Mouse (Mus musculus) embryonic facial prominence, embryonic 12.5 days (tissue): ENCODE measurements around the gene Kalrn. TPM values are rescaled to one million over a fixed set of nuclear protein-coding genes. Genes with fewer than 3 reads are reported as not detected.

Source experiments
- ATAC-seq: fragments of 200-750 bp; cut with Nextera tagmentation; 2 replicates; pipeline ENCODE4 v1.8.0; 2017; ENCODE audit not compliant: insufficient number of reproducible peaks, insufficient read depth, low FRiP score, low TSS enrichment
- H3K27ac ChIP-seq: fragments of 300-500 bp; sonication (generic); 2 replicates; pipeline ENCODE4 v1.5.1; 2016; ENCODE audit warnings: mild to moderate bottlenecking
- H3K27me3 ChIP-seq: fragments of 300-500 bp; sonication (generic); 2 replicates; pipeline ENCODE4 v1.6.1; 2016; ENCODE audit warnings: mild to moderate bottlenecking, moderate library complexity
- H3K36me3 ChIP-seq: fragments of 300-500 bp; sonication (generic); 2 replicates; pipeline ENCODE4 v1.6.1; 2016; ENCODE audit warnings: mild to moderate bottlenecking
- H3K4me1 ChIP-seq: fragments of 300-500 bp; sonication (generic); 2 replicates; pipeline ENCODE4 v1.6.1; 2016
- H3K4me2 ChIP-seq: fragments of 300-500 bp; sonication (generic); replicated peaks from 2 replicates; pipeline ENCODE4 v1.6.1; 2016; ENCODE audit warnings: mild to moderate bottlenecking, moderate library complexity
- H3K4me3 ChIP-seq: fragments of 300-500 bp; sonication (generic); 2 replicates; pipeline ENCODE4 v1.5.1; 2016; ENCODE audit warnings: mild to moderate bottlenecking
- H3K9ac ChIP-seq: fragments of 300-500 bp; sonication (generic); 2 replicates; pipeline ENCODE4 v1.6.1; 2016; ENCODE audit warnings: mild to moderate bottlenecking, moderate library complexity
- H3K9me3 ChIP-seq: fragments of 300-500 bp; sonication (generic); 2 replicates; pipeline ENCODE4 v1.6.1; 2016; ENCODE audit warnings: mild to moderate bottlenecking, moderate library complexity
- WGBS: fragments of 180-500 bp; shearing (Covaris S2); methylation state at CpG from one replicate; pipeline ENCODE4 v1.1.7; 2016; 5-methylcytosine and 5-hydroxymethylcytosine counted together
- polyA plus RNA-seq: library from polyadenylated mRNA; unstranded; fragments of >200 nt; fragmentation: Nextera tagmentation; extraction: Ambion mirVana; gene quantifications from 2 replicates; pipeline ENCODE4 v1.2.1, GENCODE M21; 2016

Gene Kalrn
- polyA plus RNA-seq, 1 experiment from 2014 or later = 19.2 TPM

GRCm38 (mm10) chr16:34573856-34574491 lies 642 bp upstream of the Kalrn start:
- Histone ChIP-seq H3K4me1 (peaks cover 18% of the 10 kb centered on the region), H3K27me3 (no peaks in the 10 kb centered on the region; the same call in 1 of the 2 replicates), H3K9me3 (no peaks in the 10 kb centered on the region), H3K27ac (peak overlapping the region; percentile 97), H3K36me3 (no peaks in the 10 kb centered on the region), H3K4me3 (peak overlapping the region; percentile 87), H3K9ac (peak overlapping the region; percentile 95), H3K4me2 (peak overlapping the region; percentile 86)
- 2% methylated on average over 25 of the region's 42 CpGs for WGBS
- ATAC-seq = peak; percentile 59

GRCm38 (mm10) chr16:34572406-34573150 lies 754 bp downstream of the Kalrn start:
- H3K9me3 ChIP-seq = no peaks in the 10 kb centered on the region
- no peaks in the 10 kb centered on the region for H3K36me3 ChIP-seq
- peaks cover 18% of the 10 kb centered on the region for H3K4me1 ChIP-seq
- whole genome bisulfite sequencing = under 1% methylated on average over 60 of the region's 61 CpGs
- H3K4me2 ChIP-seq = peak overlapping the region; percentile 86
- ATAC-seq = no peak
- peak overlapping the region; percentile 87 for H3K4me3 ChIP-seq
- H3K9ac ChIP-seq = peak overlapping the region; percentile 95
- H3K27me3 ChIP-seq = no peaks in the 10 kb centered on the region; the same call in 1 of the 2 replicates
- H3K27ac ChIP-seq = peak overlapping the region; percentile 97

GRCm38 (mm10) chr16:34571931-34572405 lies 1.4 kb downstream of the Kalrn start:
- Histone ChIP-seq H3K9me3 (no peaks in the 10 kb centered on the region), H3K4me3 (peak overlapping the region; percentile 87), H3K4me1 (peaks cover 18% of the 10 kb centered on the region), H3K36me3 (no peaks in the 10 kb centered on the region), H3K27ac (peak overlapping the region; percentile 97; the same call in 1 of the 2 replicates), H3K9ac (peak overlapping the region; percentile 95), H3K4me2 (peak overlapping the region; percentile 86), H3K27me3 (no peaks in the 10 kb centered on the region; the same call in 1 of the 2 replicates)
- 1% methylated on average over 10 of the region's 10 CpGs for WGBS
- no peak for ATAC-seq

- no peaks in the 10 kb centered on the region; the same call in 1 of the 2 replicates for H3K27me3 ChIP-seq
- H3K36me3 ChIP-seq = no peaks in the 10 kb centered on the region
- no peak overlapping the region for H3K4me3 ChIP-seq
- H3K27ac ChIP-seq = no peak overlapping the region
- no peak overlapping the region for H3K9ac ChIP-seq
- no peaks in the 10 kb centered on the region for H3K9me3 ChIP-seq
- 57% methylated on average over 2 of the region's 2 CpGs for WGBS
- peaks cover 30% of the 10 kb centered on the region for H3K4me1 ChIP-seq
- no peak for ATAC-seq
- H3K4me2 ChIP-seq = no peak overlapping the region
These were observed 3.4 kb downstream of the Kalrn start for GRCm38 (mm10) chr16:34569897-34570296.

- 84% methylated on average over 6 of the region's 6 CpGs for WGBS
- Histone ChIP-seq H3K36me3 (no peaks in the 10 kb centered on the region), H3K4me1 (peaks cover 35% of the 10 kb centered on the region), H3K4me2 (no peak overlapping the region), H3K27me3 (no peaks in the 10 kb centered on the region; the same call in 1 of the 2 replicates), H3K27ac (no peak overlapping the region), H3K9ac (no peak overlapping the region), H3K4me3 (no peak overlapping the region), H3K9me3 (no peaks in the 10 kb centered on the region)
- no peak for ATAC-seq
These were observed 4.5 kb downstream of the Kalrn start for GRCm38 (mm10) chr16:34568831-34569230.

GRCm38 (mm10) chr16:34563593-34564280 lies 9.6 kb downstream of the Kalrn start:
- H3K4me2 ChIP-seq = no peak overlapping the region
- no peaks in the 10 kb centered on the region for H3K9me3 ChIP-seq
- WGBS = 79% methylated on average over 11 of the region's 11 CpGs
- H3K4me1 ChIP-seq = peaks cover 49% of the 10 kb centered on the region
- H3K36me3 ChIP-seq = no peaks in the 10 kb centered on the region
- ATAC-seq = no peak
- H3K4me3 ChIP-seq = no peak overlapping the region
- H3K27ac ChIP-seq = no peak overlapping the region
- H3K27me3 ChIP-seq = no peaks in the 10 kb centered on the region
- no peak overlapping the region for H3K9ac ChIP-seq

GRCm38 (mm10) chr16:34561734-34562135 lies 11.6 kb downstream of the Kalrn start:
- peaks cover 64% of the 10 kb centered on the region for H3K4me1 ChIP-seq
- WGBS = 34% methylated on average over 5 of the region's 5 CpGs
- no peaks in the 10 kb centered on the region for H3K36me3 ChIP-seq
- H3K27me3 ChIP-seq = no peaks in the 10 kb centered on the region
- H3K4me2 ChIP-seq = no peak overlapping the region
- H3K9ac ChIP-seq = peak overlapping the region; percentile 12; the same call in 1 of the 2 replicates
- H3K27ac ChIP-seq = no peak overlapping the region
- no peak for ATAC-seq
- H3K4me3 ChIP-seq = no peak overlapping the region
- no peaks in the 10 kb centered on the region for H3K9me3 ChIP-seq

- H3K4me2 ChIP-seq = no peak overlapping the region
- no peaks in the 10 kb centered on the region for H3K27me3 ChIP-seq
- no peak overlapping the region for H3K9ac ChIP-seq
- H3K36me3 ChIP-seq = no peaks in the 10 kb centered on the region
- ATAC-seq = no peak
- no peak overlapping the region for H3K27ac ChIP-seq
- H3K9me3 ChIP-seq = no peaks in the 10 kb centered on the region
- 76% methylated on average over 5 of the region's 5 CpGs for WGBS
- no peak overlapping the region for H3K4me3 ChIP-seq
- peaks cover 61% of the 10 kb centered on the region for H3K4me1 ChIP-seq
These were observed 12.5 kb downstream of the Kalrn start for GRCm38 (mm10) chr16:34560814-34561213.

GRCm38 (mm10) chr16:34560411-34560810 lies 12.9 kb downstream of the Kalrn start:
- ATAC-seq = no peak
- peaks cover 57% of the 10 kb centered on the region for H3K4me1 ChIP-seq
- H3K4me3 ChIP-seq = no peak overlapping the region
- H3K27ac ChIP-seq = no peak overlapping the region
- no peaks in the 10 kb centered on the region for H3K27me3 ChIP-seq
- H3K36me3 ChIP-seq = no peaks in the 10 kb centered on the region
- H3K9ac ChIP-seq = no peak overlapping the region
- no peak overlapping the region for H3K4me2 ChIP-seq
- H3K9me3 ChIP-seq = no peaks in the 10 kb centered on the region
- WGBS = 88% methylated on average over 2 of the region's 2 CpGs

GRCm38 (mm10) chr16:34557891-34558290 lies 15.4 kb downstream of the Kalrn start:
- Histone ChIP-seq H3K9ac (no peak overlapping the region), H3K27me3 (no peaks in the 10 kb centered on the region), H3K36me3 (no peaks in the 10 kb centered on the region), H3K4me1 (peaks cover 47% of the 10 kb centered on the region), H3K4me2 (no peak overlapping the region), H3K9me3 (no peaks in the 10 kb centered on the region), H3K4me3 (no peak overlapping the region), H3K27ac (no peak overlapping the region)
- 36% methylated on average over 6 of the region's 6 CpGs for WGBS
- no peak for ATAC-seq

GRCm38 (mm10) chr16:34552731-34553130 lies 20.6 kb downstream of the Kalrn start:
- Histone ChIP-seq H3K36me3 (no peaks in the 10 kb centered on the region), H3K4me2 (no peak overlapping the region), H3K9ac (no peak overlapping the region), H3K27me3 (no peaks in the 10 kb centered on the region), H3K4me1 (peaks cover 34% of the 10 kb centered on the region), H3K27ac (no peak overlapping the region), H3K9me3 (no peaks in the 10 kb centered on the region), H3K4me3 (no peak overlapping the region)
- 75% methylated on average over 1 of the region's 1 CpGs for WGBS
- ATAC-seq = no peak
